Mouse (Mus musculus): ENCODE measurements around the gene Zkscan5. TPM values are rescaled to one million over a fixed set of nuclear protein-coding genes. Genes with fewer than 3 reads are reported as not detected.

The Zkscan5 gene
- polyA plus RNA-seq, 1 experiment: 20.3 TPM

DNA sequence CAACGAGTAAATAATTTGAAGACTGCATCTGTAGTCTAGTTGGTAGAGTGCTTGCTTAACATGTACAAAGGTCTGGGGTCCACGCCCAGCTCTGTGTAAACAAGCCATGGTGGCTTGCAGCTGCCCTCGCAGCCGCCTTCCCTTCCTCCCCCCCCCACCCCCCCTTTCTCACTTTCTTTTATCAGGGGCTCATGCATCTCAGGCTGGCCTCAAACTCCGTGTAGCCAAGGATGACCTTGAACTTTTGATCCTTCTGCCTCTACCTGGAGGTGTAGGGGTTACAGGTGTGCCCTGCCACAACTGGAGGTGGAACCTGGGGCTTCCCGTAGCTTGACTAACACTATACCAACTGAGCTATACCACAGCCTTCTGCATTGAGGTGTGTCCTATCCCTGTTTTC, 13.4 kb downstream of the Zkscan5 start:
- TF ChIP-seq CTCF (IDR thresholded peaks at IDR 0.05; ENCODE audit: low read depth, low read length) (no peak), POLR2A (IDR thresholded peaks at IDR 0.05; ENCODE audit: insufficient read depth, low read length) (no peak), EP300 (IDR thresholded peaks at IDR 0.05; ENCODE audit: insufficient read depth, low read depth, low read length) (peak; percentile 88; the same call in 1 of the 2 replicates)
- peaks cover 12% of the 10 kb centered on the region for H3K36me3 ChIP-seq (ENCODE audit: control insufficient read depth, insufficient read depth, low read length, poor library complexity, severe bottlenecking)
- H3K9ac ChIP-seq (ENCODE audit: low read depth, poor library complexity, severe bottlenecking): 0 out of 2 replicates have a peak overlapping the region, but pooled peaks have one; percentile 30
- H3K4me3 ChIP-seq (ENCODE audit: low read depth, low read length): peak overlapping the region; percentile 31
- peak overlapping the region; percentile 68 for H3K27ac ChIP-seq (ENCODE audit: insufficient read depth, low read length)
- H3K27me3 ChIP-seq (ENCODE audit: control insufficient read depth, insufficient read depth, low read length, poor library complexity, severe bottlenecking): no peaks in the 10 kb centered on the region
- no peaks in the 10 kb centered on the region for H3K4me1 ChIP-seq (ENCODE audit: control insufficient read depth, insufficient read depth, low read length)
- H3K9me3 ChIP-seq (replicated peaks; ENCODE audit: control insufficient read depth, insufficient read depth, low read length, poor library complexity, severe bottlenecking): no peaks in the 10 kb centered on the region

DNA sequence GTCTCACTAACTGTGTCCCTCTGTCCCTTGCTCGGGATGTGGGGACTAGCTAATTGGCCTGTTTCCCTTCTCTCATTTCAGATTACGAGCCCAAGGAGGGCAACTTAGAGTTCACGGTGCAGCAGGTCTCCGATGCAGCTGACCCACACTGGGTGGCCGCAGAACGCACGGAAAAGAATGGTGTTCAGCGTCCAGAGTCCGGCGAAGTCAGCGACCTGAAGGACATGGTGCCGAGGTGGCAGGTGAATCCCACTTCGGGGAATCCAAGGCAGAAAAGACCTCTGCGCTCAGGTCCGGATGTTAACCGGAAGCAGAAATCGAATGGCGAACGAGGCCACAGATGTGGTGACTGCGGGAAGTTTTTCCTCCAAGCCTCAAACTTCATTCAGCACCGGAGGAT, 13.8 kb downstream of the Zkscan5 start:
- peak overlapping the region; percentile 30 for H3K9ac ChIP-seq (ENCODE audit: low read depth, poor library complexity, severe bottlenecking)
- H3K9me3 ChIP-seq (replicated peaks; ENCODE audit: control insufficient read depth, insufficient read depth, low read length, poor library complexity, severe bottlenecking): no peaks in the 10 kb centered on the region
- no peaks in the 10 kb centered on the region for H3K27me3 ChIP-seq (ENCODE audit: control insufficient read depth, insufficient read depth, low read length, poor library complexity, severe bottlenecking)
- H3K4me3 ChIP-seq (ENCODE audit: low read depth, low read length): peak overlapping the region; percentile 31
- H3K36me3 ChIP-seq (ENCODE audit: control insufficient read depth, insufficient read depth, low read length, poor library complexity, severe bottlenecking): peaks cover 12% of the 10 kb centered on the region
- peak overlapping the region; percentile 68 for H3K27ac ChIP-seq (ENCODE audit: insufficient read depth, low read length)
- TF ChIP-seq EP300 (IDR thresholded peaks at IDR 0.05; ENCODE audit: insufficient read depth, low read depth, low read length): no peak
- no peak for TF ChIP-seq CTCF (IDR thresholded peaks at IDR 0.05; ENCODE audit: low read depth, low read length)
- TF ChIP-seq POLR2A (IDR thresholded peaks at IDR 0.05; ENCODE audit: insufficient read depth, low read length): no peak
- peaks cover 3% of the 10 kb centered on the region for H3K4me1 ChIP-seq (ENCODE audit: control insufficient read depth, insufficient read depth, low read length)

DNA sequence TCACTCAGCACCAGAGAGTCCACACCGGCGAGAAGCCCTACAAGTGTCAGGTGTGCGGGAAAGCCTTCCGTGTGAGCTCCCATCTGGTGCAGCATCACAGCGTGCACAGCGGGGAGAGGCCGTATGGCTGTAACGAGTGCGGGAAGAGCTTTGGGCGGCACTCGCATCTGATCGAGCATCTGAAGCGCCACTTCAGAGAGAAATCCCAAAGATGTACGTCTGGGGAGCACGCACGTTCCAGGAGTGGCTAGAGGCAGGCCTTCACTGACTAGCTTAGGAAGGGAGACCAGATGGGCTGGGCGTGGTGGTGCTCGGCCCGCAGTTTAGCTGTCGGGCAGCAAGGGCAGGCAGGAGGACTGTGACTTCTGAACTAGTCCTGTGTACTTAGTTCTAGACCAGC, 14.3 kb downstream of the Zkscan5 start:
- peaks cover 10% of the 10 kb centered on the region for H3K36me3 ChIP-seq (ENCODE audit: control insufficient read depth, insufficient read depth, low read length, poor library complexity, severe bottlenecking)

DNA sequence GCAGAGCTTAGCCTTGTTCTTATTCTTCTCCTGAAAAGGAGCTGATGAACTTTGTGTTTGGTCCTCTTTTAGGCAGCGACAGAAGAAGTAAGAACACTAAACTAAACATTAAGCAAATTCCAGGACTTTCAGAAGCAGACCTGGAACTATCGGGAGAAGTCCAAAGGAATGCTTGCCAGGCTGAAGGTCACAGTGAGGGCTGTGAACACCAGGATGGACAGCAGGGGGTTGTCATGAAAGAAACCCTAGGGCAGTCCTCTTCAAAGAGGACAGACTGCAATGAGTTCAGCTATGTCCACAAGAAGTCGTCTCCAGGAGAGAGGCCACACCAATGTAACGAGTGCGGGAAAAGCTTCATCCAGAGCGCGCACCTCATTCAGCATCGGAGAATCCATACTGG, 15.6 kb downstream of the Zkscan5 start:
- H3K4me3 ChIP-seq (ENCODE audit: low read depth, low read length): no peak overlapping the region
- no peaks in the 10 kb centered on the region for H3K27me3 ChIP-seq (ENCODE audit: control insufficient read depth, insufficient read depth, low read length, poor library complexity, severe bottlenecking)
- H3K4me1 ChIP-seq (ENCODE audit: control insufficient read depth, insufficient read depth, low read length): peaks cover 3% of the 10 kb centered on the region
- H3K9ac ChIP-seq (ENCODE audit: low read depth, poor library complexity, severe bottlenecking): no peak overlapping the region
- no peaks in the 10 kb centered on the region for H3K9me3 ChIP-seq (replicated peaks; ENCODE audit: control insufficient read depth, insufficient read depth, low read length, poor library complexity, severe bottlenecking)
- TF ChIP-seq CTCF (IDR thresholded peaks at IDR 0.05; ENCODE audit: low read depth, low read length) (no peak), POLR2A (IDR thresholded peaks at IDR 0.05; ENCODE audit: insufficient read depth, low read length) (no peak), EP300 (IDR thresholded peaks at IDR 0.05; ENCODE audit: insufficient read depth, low read depth, low read length) (no peak)
- no peak overlapping the region for H3K27ac ChIP-seq (ENCODE audit: insufficient read depth, low read length)
- peaks cover 10% of the 10 kb centered on the region for H3K36me3 ChIP-seq (ENCODE audit: control insufficient read depth, insufficient read depth, low read length, poor library complexity, severe bottlenecking)

More for the DNA sequence above, 14.3 kb downstream of the Zkscan5 start:
- peak overlapping the region; percentile 68 for H3K27ac ChIP-seq (ENCODE audit: insufficient read depth, low read length)
- H3K27me3 ChIP-seq (ENCODE audit: control insufficient read depth, insufficient read depth, low read length, poor library complexity, severe bottlenecking): no peaks in the 10 kb centered on the region
- peaks cover 3% of the 10 kb centered on the region for H3K4me1 ChIP-seq (ENCODE audit: control insufficient read depth, insufficient read depth, low read length)
- H3K9ac ChIP-seq (ENCODE audit: low read depth, poor library complexity, severe bottlenecking): peak overlapping the region; percentile 30
- TF ChIP-seq CTCF (IDR thresholded peaks at IDR 0.05; ENCODE audit: low read depth, low read length) (no peak), EP300 (IDR thresholded peaks at IDR 0.05; ENCODE audit: insufficient read depth, low read depth, low read length) (no peak), POLR2A (IDR thresholded peaks at IDR 0.05; ENCODE audit: insufficient read depth, low read length) (no peak)
- peak overlapping the region; percentile 31 for H3K4me3 ChIP-seq (ENCODE audit: low read depth, low read length)
- no peaks in the 10 kb centered on the region for H3K9me3 ChIP-seq (replicated peaks; ENCODE audit: control insufficient read depth, insufficient read depth, low read length, poor library complexity, severe bottlenecking)

DNA sequence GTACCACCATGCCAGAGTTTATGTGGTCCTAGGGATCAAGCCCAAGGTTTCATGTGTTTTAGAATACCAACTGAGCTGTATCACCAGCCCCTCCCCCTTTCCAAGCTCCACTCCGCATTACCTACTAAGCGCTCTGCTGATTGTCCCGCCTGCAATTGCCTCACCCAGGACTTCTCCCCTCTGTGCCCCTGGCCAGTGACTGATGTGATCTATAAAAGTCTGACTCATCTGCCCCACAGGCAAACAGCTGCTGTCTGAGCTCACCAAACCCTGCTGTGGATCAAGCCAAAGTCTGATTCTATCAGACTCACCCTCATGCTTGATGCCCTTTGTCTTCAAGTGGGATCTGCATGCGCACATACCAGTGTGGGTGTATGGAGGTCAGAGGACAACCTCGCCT, 18.5 kb downstream of the Zkscan5 start:
- H3K9ac ChIP-seq (ENCODE audit: low read depth, poor library complexity, severe bottlenecking): no peak overlapping the region
- no peaks in the 10 kb centered on the region for H3K27me3 ChIP-seq (ENCODE audit: control insufficient read depth, insufficient read depth, low read length, poor library complexity, severe bottlenecking)
- H3K9me3 ChIP-seq (replicated peaks; ENCODE audit: control insufficient read depth, insufficient read depth, low read length, poor library complexity, severe bottlenecking): no peaks in the 10 kb centered on the region
- peaks cover 10% of the 10 kb centered on the region for H3K36me3 ChIP-seq (ENCODE audit: control insufficient read depth, insufficient read depth, low read length, poor library complexity, severe bottlenecking)
- TF ChIP-seq EP300 (IDR thresholded peaks at IDR 0.05; ENCODE audit: insufficient read depth, low read depth, low read length) (peak; percentile 77; the same call in 1 of the 2 replicates), CTCF (IDR thresholded peaks at IDR 0.05; ENCODE audit: low read depth, low read length) (no peak)
- peak overlapping the region; percentile 56 for H3K27ac ChIP-seq (ENCODE audit: insufficient read depth, low read length)
- H3K4me1 ChIP-seq (ENCODE audit: control insufficient read depth, insufficient read depth, low read length): peaks cover 3% of the 10 kb centered on the region
- no peak overlapping the region for H3K4me3 ChIP-seq (ENCODE audit: low read depth, low read length)

DNA sequence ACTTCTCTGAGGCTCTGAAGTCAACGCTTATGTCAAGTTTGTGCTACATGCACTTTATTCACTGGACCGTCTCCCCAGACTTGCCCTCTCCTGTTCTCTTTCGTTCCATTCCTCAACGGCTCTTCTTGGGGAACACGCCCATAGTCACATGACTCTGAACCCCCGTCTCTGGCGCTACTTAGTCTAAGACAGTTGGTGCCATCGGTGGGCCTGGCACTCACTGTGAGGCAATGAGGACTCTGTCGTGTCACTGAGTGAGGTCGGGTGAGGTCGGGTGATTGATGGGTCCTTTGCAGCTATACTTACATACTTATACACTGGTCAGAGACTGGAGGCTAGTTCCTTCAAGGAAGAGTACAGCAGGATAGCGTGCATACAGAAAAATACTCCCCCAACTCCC, 19.0 kb downstream of the Zkscan5 start:
- no peaks in the 10 kb centered on the region for H3K27me3 ChIP-seq (ENCODE audit: control insufficient read depth, insufficient read depth, low read length, poor library complexity, severe bottlenecking)
- no peaks in the 10 kb centered on the region for H3K9me3 ChIP-seq (replicated peaks; ENCODE audit: control insufficient read depth, insufficient read depth, low read length, poor library complexity, severe bottlenecking)
- peaks cover 10% of the 10 kb centered on the region for H3K36me3 ChIP-seq (ENCODE audit: control insufficient read depth, insufficient read depth, low read length, poor library complexity, severe bottlenecking)
- H3K9ac ChIP-seq (ENCODE audit: low read depth, poor library complexity, severe bottlenecking): 0 out of 2 replicates have a peak overlapping the region, but pooled peaks have one; percentile 26
- H3K27ac ChIP-seq (ENCODE audit: insufficient read depth, low read length): peak overlapping the region; percentile 56
- peaks cover 3% of the 10 kb centered on the region for H3K4me1 ChIP-seq (ENCODE audit: control insufficient read depth, insufficient read depth, low read length)
- no peak for TF ChIP-seq POLR2A (IDR thresholded peaks at IDR 0.05; ENCODE audit: insufficient read depth, low read length)
- TF ChIP-seq CTCF (IDR thresholded peaks at IDR 0.05; ENCODE audit: low read depth, low read length): no peak
- no peak for TF ChIP-seq EP300 (IDR thresholded peaks at IDR 0.05; ENCODE audit: insufficient read depth, low read depth, low read length)
- no peak overlapping the region for H3K4me3 ChIP-seq (ENCODE audit: low read depth, low read length)

All from ES-Bruce4 (cell line).